Mouse (Mus musculus) thymus, postnatal 0 days (tissue): ENCODE results near the gene Slc35c2. TPM values are rescaled to one million over a fixed set of nuclear protein-coding genes. Genes with fewer than 3 reads are reported as not detected.

Source experiments
- DNase-seq: peaks from one replicate; pipeline ENCODE4 v3.0.0-alpha.2; 2015; ENCODE audit warnings: low spot score
- polyA plus RNA-seq: library from polyadenylated mRNA; unstranded; fragments of >200 nt; fragmentation: Nextera tagmentation; extraction: Ambion mirVana; gene quantifications from 2 replicates; pipeline ENCODE4 v1.2.1, GENCODE M21; 2015

The Slc35c2 gene
- polyA plus RNA-seq, 1 experiment from 2014 or later = 49.5 TPM

- peak; percentile 22 for DNase-seq
Measured at GRCm38 (mm10) chr2:165275824-165276223, 11.8 kb downstream of the Slc35c2 start.

- DNase-seq = no peak
Measured at GRCm38 (mm10) chr2:165275124-165275640, 12.5 kb downstream of the Slc35c2 start.

- DNase-seq = no peak
Measured at GRCm38 (mm10) chr2:165273589-165273988, 14.1 kb downstream of the Slc35c2 start.

GRCm38 (mm10) chr2:165271326-165271725, 16.3 kb downstream of the Slc35c2 start:
- DNase-seq = no peak

GRCm38 (mm10) chr2:165270858-165271257, 16.8 kb downstream of the Slc35c2 start:
- peak; percentile 7 for DNase-seq

GRCm38 (mm10) chr2:165266739-165267138, 20.9 kb downstream of the Slc35c2 start:
- no peak for DNase-seq

GRCm38 (mm10) chr2:165263861-165264260, 23.8 kb downstream of the Slc35c2 start:
- no peak for DNase-seq

GRCm38 (mm10) chr2:165262274-165262990, 25.2 kb downstream of the Slc35c2 start:
- no peak for DNase-seq

- no peak for DNase-seq
Measured at GRCm38 (mm10) chr2:165259859-165260258, 27.8 kb downstream of the Slc35c2 start.

- no peak for DNase-seq
Measured at GRCm38 (mm10) chr2:165258321-165258720, 29.3 kb downstream of the Slc35c2 start.

- no peak for DNase-seq
Measured at GRCm38 (mm10) chr2:165257151-165257834, 30.4 kb downstream of the Slc35c2 start.

GRCm38 (mm10) chr2:165256213-165256612, 31.5 kb downstream of the Slc35c2 start:
- DNase-seq = no peak

GRCm38 (mm10) chr2:165253867-165254266, 33.8 kb downstream of the Slc35c2 start:
- no peak for DNase-seq

- DNase-seq = no peak
Measured at GRCm38 (mm10) chr2:165253269-165253668, 34.4 kb downstream of the Slc35c2 start.

GRCm38 (mm10) chr2:165252801-165253200, 34.9 kb downstream of the Slc35c2 start:
- no peak for DNase-seq

- DNase-seq = no peak
Measured at GRCm38 (mm10) chr2:165252381-165252780, 35.3 kb downstream of the Slc35c2 start.

GRCm38 (mm10) chr2:165250903-165251302, 36.8 kb downstream of the Slc35c2 start:
- DNase-seq = no peak

GRCm38 (mm10) chr2:165248967-165249366, 38.7 kb downstream of the Slc35c2 start:
- DNase-seq = no peak

GRCm38 (mm10) chr2:165246349-165246748, 41.3 kb downstream of the Slc35c2 start:
- DNase-seq = no peak

GRCm38 (mm10) chr2:165243122-165243720, 44.4 kb downstream of the Slc35c2 start:
- no peak for DNase-seq

- DNase-seq = no peak
Measured at GRCm38 (mm10) chr2:165242575-165242974, 45.1 kb downstream of the Slc35c2 start.

GRCm38 (mm10) chr2:165241786-165242185, 45.9 kb downstream of the Slc35c2 start:
- no peak for DNase-seq
